Mouse (Mus musculus) retina, postnatal 1 day (tissue): ENCODE measurements around the gene Tmem184a.
A peak's percentile ranks its signal among the peaks of the same experiment; 100 is the strongest.

Experiments
- DNase-seq: peaks from one replicate; pipeline ENCODE4 v3.0.0-alpha.2; 2012

Gene Tmem184a

GRCm38 (mm10) chr5:139792159-139792775, 27.4 kb downstream of the Tmem184a start:
- no peak for DNase-seq

GRCm38 (mm10) chr5:139791227-139792158, 28.2 kb downstream of the Tmem184a start, which contains the start of gene Mafk:
Gene Mafk, plus strand, starts transcription at chr5:139791513.
- DNase-seq, result peak; percentile 94

GRCm38 (mm10) chr5:139789466-139789865, 30.3 kb downstream of the Tmem184a start:
- DNase-seq, result no peak

GRCm38 (mm10) chr5:139781406-139781805, 38.3 kb downstream of the Tmem184a start:
- no peak for DNase-seq

- DNase-seq, result no peak
Measured at GRCm38 (mm10) chr5:139776966-139777365, 42.8 kb downstream of the Tmem184a start.

- DNase-seq, result peak; percentile 97
Measured at GRCm38 (mm10) chr5:139775216-139775926, 44.3 kb downstream of the Tmem184a start, which contains the start of gene Ints1. Gene Ints1, minus strand, starts transcription at chr5:139775674.

- no peak for DNase-seq
Measured at GRCm38 (mm10) chr5:139768216-139768615, 51.5 kb downstream of the Tmem184a start.

- peak; percentile 43 for DNase-seq
Measured at GRCm38 (mm10) chr5:139764296-139764695, 55.4 kb downstream of the Tmem184a start.

- no peak for DNase-seq
Measured at GRCm38 (mm10) chr5:139758096-139758495, 61.6 kb downstream of the Tmem184a start.

GRCm38 (mm10) chr5:139756586-139756985, 63.1 kb downstream of the Tmem184a start:
- no peak for DNase-seq

- DNase-seq, result no peak
Measured at GRCm38 (mm10) chr5:139756135-139756534, 63.6 kb downstream of the Tmem184a start.

GRCm38 (mm10) chr5:139754753-139755152, 65.0 kb downstream of the Tmem184a start:
- peak; percentile 66 for DNase-seq
